Mouse (Mus musculus): ENCODE results near the gene Galnt14.

The Galnt14 gene

GRCm38 (mm10) chr17:73710042-73710911 lies at the start of gene Galnt14:
Gene Galnt14 (minus strand): TSS chr17:73710453.
- DNase-seq (ENCODE audit: low spot score): peak; percentile 22

- peak; percentile 20 for DNase-seq (ENCODE audit: low spot score)
These were observed 33.5 kb upstream of the Galnt14 start for GRCm38 (mm10) chr17:73743681-73744311.

GRCm38 (mm10) chr17:73723885-73724682 lies 13.8 kb upstream of the Galnt14 start:
- DNase-seq (ENCODE audit: low spot score): no peak

DNA sequence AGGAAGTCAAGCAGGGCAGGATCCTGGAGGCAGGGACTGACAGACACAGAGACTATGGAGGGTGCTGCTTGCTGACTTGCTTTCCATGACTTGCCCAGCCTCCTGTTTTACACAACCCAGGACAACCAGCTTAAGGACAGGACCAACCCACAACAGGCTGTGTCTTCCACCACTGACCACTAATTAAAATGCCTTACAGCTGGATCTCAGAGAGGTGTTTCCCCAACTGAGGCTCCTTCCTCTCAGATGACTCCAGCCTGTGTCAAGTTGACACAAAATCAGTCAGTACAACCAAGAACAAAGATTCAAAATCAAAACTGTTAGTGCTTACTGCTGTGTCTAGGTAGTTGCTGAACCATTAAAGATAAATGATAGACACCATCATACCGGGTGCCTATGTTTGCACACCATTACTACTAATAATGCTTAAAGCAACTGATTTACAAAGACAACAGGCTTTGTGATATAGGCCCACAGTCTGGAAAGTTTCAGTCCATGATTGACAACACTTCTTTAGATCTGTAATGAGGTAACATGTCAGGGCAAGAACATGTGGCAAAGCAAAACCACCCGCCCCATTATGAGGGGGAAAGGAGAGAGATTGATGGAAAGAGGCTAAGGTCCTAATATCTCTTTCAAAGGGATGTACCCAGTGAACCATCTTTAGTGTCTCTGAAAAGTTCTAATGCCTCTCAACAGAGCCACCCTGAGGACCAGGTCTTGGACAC lies 8.9 kb upstream of the Galnt14 start:
- no peak for DNase-seq (ENCODE audit: low spot score)

DNA sequence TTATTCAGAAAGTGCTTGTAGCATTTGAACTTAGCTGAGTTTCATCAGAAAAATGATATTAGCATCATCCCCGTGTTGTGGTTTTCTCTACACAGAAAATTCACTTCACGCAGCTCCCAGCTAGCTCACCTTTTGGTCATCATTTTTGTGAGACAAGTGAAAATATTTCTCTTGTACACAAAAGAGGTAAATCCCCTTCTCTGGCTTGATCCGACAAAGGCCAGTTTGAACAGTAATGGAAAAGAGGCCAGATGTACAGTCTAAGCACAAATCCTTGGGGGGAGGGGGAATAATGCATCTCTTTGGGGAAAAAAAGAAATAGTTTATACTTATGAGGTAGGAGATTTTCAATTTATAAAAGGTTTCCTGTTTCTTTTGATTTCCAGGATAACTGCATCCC lies 6.4 kb upstream of the Galnt14 start:
- no peak for DNase-seq (ENCODE audit: low spot score)

- DNase-seq (ENCODE audit: low spot score): no peak
These were observed 4.4 kb upstream of the Galnt14 start for GRCm38 (mm10) chr17:73714440-73715221.

DNA sequence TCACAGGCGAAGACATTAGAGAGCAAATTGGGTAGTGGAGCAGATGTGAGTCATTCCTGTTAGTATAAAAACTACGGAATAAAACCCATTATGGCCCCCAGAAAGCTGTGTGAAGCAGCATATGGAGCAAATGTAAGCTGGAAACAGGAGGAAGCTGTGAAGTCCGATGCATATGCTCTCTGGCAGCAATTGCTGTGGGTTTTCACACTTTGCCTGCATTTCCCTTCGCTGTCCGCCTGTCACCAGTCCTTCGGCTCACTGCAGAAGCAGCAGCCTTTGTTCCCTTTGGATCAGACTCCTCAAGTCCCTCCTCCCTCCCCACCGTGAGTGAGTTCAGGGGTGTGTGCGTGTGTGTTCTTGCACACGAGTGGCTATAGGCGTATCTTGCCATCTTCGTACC lies 3.1 kb upstream of the Galnt14 start:
- no peak for DNase-seq (ENCODE audit: low spot score)

DNA sequence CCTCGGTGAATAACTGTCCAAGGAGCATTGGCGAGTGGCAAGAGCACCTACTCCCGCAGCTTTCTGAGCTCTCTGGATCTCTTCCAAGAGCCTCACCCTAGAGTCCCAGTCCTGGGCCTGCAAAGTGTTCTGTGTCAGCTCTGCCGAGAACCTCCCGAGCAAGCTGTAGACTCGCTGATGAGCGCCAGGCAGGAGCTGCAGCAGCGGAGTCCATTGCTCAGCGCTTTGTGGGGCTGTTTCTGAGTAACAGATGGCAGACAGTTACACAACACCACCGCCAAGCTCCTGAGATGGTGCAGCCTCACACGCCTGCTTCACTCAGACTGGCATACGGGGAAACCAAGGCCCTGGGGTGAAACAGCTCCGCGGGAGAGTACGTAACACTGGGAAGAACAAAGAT lies 1.7 kb upstream of the Galnt14 start:
- no peak for DNase-seq (ENCODE audit: low spot score)

GRCm38 (mm10) chr17:73709131-73710041 lies 867 bp downstream of the Galnt14 start:
- DNase-seq (ENCODE audit: low spot score): no peak

DNA sequence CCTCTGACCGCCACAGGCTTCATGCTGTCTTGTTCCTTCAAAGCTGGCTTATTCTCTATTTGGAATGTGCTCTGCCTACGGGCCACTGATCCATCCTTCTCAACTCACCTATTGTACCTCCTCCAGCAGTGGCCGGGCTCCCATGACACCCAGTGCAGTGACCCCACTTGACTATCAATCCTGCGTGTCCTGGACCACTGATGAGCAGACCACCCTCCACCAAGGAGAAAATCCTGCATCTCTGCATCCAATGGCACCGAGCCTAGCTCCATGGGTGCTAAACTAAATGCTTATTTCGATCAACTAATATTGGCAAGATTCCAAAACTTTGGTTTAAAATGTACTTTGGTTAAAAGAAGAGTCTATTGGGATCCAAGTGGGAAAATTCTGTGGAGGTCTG lies 1.8 kb downstream of the Galnt14 start:
- no peak for DNase-seq (ENCODE audit: low spot score)

DNA sequence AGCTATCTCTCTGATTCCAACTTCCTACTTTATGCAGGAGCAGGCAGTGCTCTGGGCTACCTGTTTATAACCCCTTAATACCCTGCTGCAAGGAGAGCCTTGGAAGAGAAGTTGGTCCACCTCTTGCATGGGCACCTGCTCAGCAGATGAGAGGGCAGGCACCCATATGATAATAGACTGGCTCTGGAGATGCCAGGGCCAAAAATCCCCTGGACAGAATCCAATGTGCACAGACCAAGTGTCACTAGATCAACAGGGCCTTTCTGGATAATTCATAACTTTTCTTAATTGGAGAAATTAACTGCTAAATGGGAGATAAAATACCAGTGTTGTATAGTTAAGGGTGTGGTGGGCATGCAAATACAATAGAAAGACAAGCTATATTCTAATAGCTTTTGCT lies 6.7 kb downstream of the Galnt14 start:
- DNase-seq (ENCODE audit: low spot score): no peak

- no peak for DNase-seq (ENCODE audit: low spot score)
These were observed 9.2 kb downstream of the Galnt14 start for GRCm38 (mm10) chr17:73701016-73701415.

DNA sequence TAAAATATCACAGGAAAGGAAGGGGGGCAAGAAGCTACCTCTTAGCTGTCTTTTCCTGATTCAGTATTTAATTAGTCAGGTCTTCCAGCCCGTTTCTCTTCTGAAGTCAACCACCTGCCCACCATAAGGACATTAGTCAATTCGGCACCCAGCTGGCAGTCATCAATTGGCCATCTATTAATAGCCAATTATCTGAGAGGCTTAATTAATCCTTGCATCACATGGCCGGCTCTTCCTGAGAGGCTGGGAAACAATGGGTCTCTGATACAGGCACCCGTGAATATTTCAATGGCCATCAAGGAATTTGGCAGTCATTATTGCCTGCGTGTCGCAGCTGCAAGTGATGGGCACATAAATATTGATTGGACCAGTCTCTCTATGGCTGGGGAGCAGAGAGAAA lies 10.4 kb downstream of the Galnt14 start:
- no peak for DNase-seq (ENCODE audit: low spot score)

DNA sequence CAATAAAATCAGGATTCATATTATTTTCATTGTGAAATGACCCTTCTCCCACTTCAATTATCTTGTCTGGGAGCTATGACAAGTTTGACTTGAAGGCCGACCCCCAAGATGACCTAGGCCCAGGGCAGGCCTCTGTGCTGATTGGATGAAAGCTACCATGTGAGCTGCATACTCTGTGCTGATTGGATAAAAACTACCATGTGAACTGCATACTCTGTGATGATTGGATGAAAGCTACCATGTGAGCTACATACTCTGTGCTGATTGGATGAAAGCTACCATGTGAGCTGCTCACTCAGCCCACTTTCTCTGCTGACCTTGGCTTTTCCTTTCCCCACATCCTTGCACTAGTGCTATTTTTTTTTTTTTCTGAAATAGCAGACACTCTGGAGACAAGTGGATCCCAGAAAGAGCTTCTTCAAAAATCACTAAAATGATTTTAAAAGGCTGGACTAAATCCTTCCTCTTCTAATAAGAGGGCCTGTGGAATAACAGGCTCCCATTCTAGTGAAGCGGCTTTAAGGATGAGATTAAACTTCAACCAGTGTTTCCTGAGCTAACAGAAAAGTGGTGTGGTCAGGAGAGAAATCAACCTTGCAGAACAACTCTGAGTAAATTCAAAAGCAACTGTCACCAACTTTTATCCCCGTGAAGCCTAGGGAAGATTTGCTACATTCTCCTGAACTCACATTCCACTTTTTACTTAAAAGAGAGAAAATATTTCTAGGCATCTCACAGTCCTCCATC lies 15.9 kb downstream of the Galnt14 start:
- no peak for DNase-seq (ENCODE audit: low spot score)

DNA sequence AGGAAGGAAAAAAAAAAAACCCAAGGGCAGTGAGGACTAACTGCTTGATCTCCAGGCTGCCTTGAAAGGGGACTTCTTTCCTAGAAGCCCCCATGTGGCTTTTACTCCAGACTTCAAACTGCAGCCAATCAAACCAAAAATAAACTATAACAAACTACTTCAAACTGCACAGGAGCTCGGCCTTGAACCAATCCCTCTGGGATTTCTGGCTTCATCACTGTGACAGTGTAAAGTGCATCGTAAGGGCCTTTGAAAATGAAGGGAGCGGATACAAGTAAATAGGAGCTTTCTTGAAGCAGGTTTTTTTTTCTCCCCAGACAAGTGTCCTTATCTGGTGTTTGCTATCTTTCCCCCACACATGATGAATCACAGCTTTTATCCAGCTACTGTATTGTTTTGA lies 22.0 kb downstream of the Galnt14 start:
- no peak for DNase-seq (ENCODE audit: low spot score)

- no peak for DNase-seq (ENCODE audit: low spot score)
These were observed 24.0 kb downstream of the Galnt14 start for GRCm38 (mm10) chr17:73686292-73686691.

GRCm38 (mm10) chr17:73684746-73685145 lies 25.5 kb downstream of the Galnt14 start:
- no peak for DNase-seq (ENCODE audit: low spot score)

GRCm38 (mm10) chr17:73671921-73672320 lies 38.3 kb downstream of the Galnt14 start:
- DNase-seq (ENCODE audit: low spot score): no peak

- no peak for DNase-seq (ENCODE audit: low spot score)
These were observed 40.2 kb downstream of the Galnt14 start for GRCm38 (mm10) chr17:73670048-73670447.

Data from urinary bladder, postnatal 10 days (tissue).